Mouse (Mus musculus) frontal cortex, adult 2 months (tissue): ENCODE measurements around the gene Suclg1. TPM values are rescaled to one million over a fixed set of nuclear protein-coding genes. Genes with fewer than 3 reads are reported as not detected.

Experiments
- DNase-seq, 2 experiments: peaks; one replicate each; pipeline ENCODE4 v3.0.0; 2022; ENCODE audit warnings: low spot score in 1 of 2; ENCODE audit errors: extremely low spot score in 1 of 2
- polyA plus RNA-seq: library from polyadenylated mRNA; depleted of rRNA; stranded (reverse); fragments of >200 nt; gene quantifications from 2 replicates; pipeline ENCODE4 v1.2.3, GENCODE M21; 2012

Suclg1 gene
- polyA plus RNA-seq, 1 experiment, result 136 TPM

DNA sequence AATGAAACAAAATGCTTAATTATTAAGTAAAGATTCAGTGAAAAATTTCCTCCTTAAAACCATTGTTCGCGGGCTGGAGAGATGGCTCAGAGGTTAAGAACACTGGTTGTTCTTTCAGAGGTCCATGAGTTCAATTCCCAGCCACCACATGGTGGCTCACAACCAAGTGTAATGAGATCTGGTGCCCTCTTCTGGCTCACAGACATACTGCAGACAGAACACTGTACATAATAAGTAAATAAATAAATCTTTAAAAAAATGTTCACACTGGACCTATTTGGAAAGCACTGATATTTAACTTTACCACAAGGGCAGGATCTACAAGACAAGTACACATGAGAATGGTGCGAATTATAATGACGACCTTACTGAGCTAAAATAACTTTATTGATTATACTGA lies 730 bp upstream of the Suclg1 start:
- peak in 1 of 2 experiments; percentile 45 for DNase-seq

DNA sequence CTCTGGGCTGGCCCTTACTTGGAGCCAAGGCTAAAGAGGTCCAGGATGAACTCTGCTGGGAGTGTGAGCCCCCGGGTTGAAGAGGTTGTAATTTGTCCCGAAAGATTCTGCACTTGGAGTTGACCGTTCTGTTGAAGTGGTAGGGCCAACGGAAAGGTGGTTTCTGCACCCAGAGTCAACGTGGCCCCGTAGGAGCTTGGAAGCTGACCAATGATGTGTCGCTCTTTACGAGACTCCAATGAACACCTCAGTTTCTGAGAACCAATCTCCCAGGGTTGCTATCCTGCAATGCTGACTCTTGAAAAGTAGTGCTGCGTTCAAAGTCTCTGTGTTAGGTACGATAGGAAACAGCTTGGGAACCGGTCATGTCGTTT lies 854 bp downstream of the Suclg1 start:
- DNase-seq, result peak in 1 of 2 experiments; percentile 29

DNA sequence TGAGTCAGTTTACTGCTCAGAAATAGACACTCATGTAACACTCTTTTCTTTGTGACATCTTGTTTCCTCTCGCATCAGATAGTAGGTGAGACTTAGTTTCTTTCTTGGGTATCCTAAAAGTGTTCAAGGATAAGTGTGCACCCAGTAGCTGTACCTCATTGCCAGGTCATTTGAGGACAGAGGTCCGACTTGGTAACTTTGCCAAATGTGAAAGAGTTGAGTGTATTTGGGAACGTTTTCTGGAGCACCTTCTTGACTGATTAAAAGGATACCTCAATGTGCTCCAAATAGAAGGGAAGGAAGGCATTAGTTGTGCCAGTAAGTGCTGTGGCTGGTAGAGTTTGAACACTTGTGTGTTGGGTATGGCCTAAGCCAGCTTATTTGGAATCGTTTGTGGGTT lies 1.7 kb downstream of the Suclg1 start:
- no peak for DNase-seq

DNA sequence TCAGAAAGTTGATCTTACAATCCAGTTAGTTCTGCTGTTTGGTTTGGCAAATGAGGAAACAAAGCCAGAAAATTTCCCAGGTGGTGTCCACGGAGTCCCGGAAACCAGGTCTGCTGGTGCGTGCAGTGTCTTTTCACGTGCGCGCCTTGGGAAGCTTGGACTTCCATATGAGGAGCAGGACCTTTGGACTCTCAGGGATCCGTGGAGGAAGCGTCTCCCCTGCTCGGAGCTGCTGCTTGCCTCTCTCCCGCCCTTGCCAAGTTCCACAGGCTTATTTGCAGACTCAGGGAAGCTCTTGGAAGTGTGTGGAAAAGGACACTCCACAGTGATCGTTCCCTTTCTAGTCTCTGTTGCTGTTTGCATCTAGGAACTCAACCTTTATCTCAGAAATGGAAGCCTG lies 3.2 kb downstream of the Suclg1 start:
- no peak for DNase-seq

DNA sequence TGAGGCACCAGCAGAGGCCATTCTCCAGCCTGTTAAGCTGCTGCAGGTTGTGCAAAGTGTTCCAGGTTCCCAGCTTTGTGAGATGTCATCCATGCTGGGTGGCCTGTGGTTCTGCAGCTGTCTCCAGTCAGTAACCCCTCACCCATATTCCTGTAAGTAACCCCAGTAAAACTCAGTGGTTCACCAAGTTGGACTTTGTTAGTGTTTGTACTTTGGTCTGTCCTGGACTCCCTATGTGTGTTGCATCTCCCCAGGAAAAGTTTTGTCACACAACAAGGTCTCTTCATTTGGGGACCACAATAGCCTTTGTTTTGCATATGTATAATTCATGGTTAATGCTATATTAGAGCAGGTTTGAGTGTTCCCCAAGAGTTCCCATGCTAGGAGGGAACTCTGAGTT lies 4.2 kb downstream of the Suclg1 start:
- DNase-seq, result no peak

DNA sequence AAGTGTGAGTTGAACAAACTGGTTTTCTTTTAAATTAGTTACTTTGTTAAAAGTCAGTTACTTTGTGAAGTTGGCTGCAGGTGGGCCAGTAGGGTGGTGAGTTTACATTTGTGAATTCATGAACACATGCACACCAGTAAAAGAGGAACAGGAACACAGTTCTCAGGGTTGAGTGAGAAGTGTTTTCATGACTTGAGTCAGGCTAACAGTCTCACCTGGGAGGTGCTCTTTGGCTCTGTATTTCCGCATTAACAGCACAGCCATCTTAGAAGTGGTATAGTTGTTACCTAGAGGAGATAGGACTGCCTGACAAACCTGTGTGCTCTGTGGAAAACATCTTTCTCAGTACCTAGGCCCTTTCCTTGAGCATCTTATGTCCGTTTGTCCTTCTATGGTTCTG lies 4.8 kb downstream of the Suclg1 start:
- DNase-seq, result no peak

DNA sequence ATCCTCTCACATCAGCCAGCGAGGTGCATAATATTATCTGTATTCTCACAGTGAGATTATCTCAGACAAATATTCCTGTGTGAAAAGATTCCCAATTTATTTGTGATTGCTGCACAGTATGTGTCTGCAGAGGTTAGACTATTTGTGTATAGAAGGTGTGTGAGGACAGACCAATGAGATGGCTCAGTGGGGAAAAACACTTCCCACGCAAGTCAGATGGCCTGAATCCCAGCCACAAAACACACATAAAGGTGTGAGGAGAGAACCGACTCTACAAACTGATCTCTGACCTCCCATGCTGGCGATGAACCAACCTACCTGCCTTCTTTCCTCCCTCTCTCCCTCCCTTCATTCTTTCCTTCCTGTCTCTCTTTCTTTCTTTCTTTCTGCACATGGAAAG lies 5.4 kb downstream of the Suclg1 start:
- DNase-seq, result no peak

DNA sequence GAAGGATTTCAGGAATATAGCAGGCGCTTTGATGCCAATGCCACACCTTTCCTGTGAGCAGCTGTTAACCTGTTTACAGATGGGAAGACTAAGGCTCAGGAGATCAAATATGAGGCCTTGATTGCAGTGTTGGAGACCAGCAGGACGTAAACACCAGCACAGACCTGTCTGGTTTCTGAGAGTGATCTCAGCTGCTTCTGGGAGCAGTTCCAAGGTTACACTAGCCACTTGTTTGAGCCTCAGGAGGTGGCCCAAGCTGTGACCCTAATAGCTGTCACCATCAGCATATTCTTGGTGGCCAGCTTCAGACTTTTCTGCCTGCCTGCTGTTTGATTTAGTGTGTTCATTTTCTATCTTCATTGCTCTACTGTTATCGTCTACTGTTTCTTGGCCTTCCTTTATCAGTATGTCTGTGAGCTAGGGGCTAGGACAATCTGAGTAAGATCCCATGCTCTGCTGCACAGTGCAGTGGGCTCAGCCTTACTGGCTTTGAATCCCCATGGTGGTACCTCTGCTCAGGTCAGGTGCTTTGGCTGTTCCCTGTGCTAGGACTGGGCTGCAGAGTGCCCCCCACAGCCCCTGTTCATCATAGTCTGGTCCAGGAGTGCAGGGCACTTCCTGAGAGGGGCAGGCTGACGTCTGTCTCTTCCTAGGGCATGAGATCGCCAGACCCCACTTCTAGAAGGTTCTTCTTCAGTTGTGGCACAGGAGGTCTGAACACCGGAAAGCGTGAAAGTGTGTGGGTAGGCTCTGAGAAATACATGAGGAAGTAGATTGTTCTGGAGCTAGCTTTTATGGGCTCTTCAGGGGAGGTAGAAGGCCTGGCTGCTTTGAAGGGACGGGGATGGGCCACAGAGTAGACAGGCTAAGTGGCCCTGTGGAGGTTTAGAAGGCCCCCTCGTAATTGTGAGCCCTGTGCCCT lies 6.4 kb downstream of the Suclg1 start:
- DNase-seq, result no peak

DNA sequence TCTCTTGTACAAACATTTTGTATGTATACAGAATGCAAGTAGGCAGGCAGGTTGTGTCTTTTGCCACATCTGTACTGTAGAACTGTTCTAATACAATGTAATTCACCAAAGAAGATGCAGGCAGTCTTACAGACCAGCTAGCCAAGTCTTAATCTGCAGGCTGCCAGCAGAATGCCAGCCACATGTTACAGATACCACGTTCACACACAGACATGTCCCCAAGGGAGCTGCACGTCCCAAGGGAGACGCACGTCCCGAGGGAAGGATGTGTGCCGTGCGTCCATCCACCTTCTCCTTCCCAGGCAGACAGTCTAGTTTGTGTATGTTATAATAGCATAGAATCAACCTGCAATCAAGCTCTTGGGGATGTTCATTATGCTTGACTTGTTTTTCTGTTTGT lies 8.9 kb downstream of the Suclg1 start:
- no peak for DNase-seq

DNA sequence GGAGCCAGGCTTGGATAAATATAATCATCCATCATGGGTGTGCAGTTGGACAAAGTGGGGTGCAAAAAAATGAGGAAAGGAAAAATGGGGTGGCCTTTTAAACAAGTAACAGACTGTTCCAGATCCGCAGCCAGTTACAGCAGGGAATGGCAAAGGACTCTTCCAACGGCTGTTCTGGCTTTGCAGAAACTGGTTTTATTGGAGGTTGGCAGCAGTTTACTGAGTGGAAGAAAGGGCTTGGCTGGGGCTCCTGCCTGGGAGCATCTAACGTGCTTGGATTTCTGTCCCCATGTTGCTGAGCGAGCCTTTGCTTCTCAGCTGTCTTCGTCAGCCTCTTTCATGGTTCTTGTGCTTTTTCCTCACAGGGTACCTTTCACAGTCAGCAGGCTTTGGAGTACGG lies 11.9 kb downstream of the Suclg1 start:
- no peak for DNase-seq

DNA sequence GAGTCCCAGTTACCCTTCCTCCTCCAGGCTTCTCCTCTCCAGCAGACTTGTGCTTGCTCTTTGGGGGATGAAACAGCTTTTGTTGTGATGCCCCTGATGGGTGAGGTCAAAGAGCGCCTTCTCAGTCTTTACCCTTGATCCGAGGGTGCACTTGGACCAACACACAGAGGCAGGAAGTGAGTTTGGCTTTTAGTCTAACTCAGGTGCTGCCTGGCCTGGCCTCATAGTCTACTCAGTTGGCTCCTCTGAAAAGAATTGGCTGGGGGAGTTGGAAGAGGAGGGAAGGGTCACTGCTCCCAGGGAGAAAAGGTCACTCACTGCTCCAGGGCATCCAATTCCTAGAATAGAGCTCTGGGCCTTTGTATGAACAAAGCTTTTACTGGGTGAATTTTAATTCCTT lies 16.6 kb downstream of the Suclg1 start:
- no peak for DNase-seq

DNA sequence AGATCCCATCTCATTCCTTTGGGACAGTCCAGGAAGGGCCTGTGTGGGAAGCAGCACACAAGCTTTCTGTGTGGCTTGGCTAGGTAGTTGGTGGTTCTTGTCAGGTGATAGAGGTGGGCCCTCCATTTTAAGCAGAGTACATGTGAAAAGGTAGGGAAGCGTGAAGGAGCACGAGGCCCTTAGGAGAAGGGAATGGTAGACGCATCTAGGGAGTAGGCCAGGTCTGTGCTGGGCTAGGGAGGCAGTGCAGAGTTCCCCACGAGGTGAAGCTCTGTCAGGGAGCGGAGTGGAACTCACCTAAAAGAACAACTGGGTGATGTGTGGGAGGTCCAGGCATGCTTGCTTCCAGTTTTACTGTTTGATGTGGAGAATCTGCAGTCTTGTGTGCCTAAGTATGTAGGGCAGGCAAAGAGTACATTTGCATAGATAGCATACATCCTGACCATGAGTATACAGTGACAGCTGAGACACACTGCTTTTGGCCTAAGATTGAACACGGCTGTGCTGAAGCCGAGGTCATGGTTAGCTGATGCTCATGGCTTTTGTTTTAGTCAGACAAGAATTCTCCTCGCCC lies 19.6 kb downstream of the Suclg1 start:
- no peak for DNase-seq

DNA sequence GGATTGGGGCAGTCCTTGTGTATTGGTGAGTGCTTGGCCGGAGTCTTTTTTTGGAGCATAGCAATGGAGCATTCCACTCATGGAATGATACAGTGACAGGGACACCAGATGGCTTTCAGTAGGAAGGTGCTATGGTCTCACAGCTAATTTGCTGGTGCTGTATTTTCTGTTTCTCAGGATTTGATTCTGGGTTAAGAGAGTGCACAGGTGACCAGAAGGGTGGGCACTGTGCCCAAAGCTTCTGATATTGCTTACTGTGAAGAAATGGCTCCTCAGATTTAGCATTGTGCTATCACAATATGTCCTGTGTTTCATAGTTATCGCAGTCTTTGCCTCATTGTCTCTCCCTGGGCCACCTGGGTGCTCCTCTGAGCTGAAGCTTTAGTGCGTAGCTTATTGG lies 21.2 kb downstream of the Suclg1 start:
- DNase-seq, result no peak

DNA sequence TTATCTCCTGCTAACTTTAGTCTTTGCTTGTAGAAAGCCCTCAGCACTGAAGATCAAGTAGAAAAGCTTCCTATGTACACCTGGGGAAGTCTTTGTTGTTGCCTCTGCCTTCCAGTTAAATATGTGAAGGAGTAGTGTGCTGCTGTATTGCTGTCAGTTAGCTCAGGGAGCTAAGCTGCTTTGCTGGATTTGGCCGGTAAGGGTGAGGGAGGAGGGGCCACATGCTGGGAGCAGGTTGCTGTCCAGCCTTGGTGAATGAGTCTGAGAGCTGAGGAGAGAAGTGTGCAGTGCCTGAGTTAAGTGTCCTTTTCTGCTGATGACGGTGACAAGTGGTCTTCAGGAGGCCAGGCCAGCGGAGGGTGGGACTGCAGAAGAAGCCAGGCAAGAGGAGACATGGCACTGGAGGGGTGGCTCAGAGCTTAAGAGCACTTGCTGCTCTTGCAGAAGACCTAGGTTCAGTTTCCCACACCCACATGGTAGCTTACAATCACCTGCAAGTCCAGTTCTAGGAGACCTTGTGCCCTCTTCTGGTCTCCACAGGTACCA lies 23.4 kb downstream of the Suclg1 start:
- no peak for DNase-seq

DNA sequence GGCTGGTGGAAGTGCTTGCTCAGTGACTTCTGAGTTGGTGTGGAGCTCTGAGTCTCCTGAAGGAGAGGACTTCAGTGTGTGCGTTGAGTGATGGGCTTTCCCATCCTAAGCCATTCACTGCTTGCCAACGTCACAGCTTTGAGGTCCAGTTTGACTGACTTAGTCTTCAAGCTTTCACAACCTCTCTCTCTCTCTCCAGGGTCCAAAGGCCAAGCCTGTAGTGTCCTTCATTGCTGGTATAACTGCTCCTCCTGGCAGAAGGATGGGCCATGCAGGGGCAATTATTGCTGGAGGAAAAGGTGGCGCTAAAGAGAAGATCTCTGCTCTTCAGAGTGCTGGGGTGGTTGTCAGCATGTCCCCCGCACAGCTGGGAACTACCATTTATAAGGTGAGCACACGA lies 26.8 kb downstream of the Suclg1 start:
- DNase-seq, result no peak

DNA sequence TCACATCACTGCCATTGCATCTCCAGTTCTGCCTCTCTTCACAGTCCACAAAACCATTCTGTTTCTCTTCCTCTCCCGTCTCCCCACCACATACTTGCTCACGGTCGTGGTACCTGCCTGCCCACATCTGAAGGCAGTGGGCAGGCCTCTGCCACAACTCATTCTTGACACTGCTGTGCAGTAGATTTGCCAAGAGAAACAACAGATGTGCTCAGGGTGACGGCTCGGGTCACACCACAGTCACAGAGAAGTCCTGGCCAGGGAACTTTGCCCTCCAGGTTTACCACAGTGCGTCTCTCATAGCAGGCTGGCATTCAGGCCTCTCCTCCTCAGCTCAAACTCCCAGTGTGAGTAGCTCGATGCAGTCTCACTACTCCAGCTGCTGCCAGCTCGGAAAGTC lies 31.5 kb downstream of the Suclg1 start:
- no peak for DNase-seq

DNA sequence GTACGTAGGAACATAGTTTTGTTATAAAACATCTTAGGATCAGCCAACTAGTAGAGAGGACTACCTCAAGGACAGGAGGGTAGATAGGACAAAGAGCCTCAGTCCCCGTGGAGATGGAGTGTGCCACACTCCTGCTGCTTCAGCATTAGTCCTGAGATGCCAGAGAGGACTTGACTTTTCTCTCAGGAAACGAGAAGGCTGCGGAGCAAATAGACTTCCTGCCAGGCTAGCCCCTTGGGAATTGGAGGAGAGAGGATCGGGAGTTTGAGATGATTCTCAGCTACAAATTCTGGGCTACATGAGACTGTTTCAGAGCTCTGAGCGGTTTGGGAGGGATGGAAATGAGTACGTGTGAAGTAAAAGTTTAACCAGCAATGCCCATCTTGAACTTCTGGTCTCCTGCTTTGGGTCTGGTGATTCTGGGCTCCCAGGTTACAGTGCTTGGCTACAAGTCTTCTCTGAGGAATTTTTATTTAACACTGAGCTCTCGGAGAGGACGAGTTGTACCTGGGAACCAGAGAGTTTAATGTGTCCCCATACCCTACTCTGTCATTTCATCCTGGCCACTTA lies 32.4 kb downstream of the Suclg1 start:
- DNase-seq, result no peak

DNA sequence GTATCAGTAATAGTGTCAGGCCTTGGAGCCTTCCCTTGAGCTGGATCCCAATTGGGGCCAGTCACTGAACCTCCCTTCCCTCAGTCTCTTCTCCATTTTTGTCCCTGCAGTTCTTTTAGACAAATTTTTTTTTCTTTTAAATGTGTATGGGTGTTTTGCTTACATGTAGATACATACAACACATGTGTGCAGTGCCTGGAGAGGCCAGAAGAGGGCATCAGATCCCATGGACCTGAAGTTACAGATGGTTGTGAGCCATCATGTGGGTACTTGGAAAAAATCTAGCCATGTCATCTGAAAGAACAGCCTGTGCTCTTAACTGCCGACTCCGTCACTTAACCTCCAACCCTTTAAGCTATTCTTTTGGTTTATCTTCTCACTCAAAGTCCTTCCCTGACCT lies 38.1 kb downstream of the Suclg1 start:
- DNase-seq, result no peak

DNA sequence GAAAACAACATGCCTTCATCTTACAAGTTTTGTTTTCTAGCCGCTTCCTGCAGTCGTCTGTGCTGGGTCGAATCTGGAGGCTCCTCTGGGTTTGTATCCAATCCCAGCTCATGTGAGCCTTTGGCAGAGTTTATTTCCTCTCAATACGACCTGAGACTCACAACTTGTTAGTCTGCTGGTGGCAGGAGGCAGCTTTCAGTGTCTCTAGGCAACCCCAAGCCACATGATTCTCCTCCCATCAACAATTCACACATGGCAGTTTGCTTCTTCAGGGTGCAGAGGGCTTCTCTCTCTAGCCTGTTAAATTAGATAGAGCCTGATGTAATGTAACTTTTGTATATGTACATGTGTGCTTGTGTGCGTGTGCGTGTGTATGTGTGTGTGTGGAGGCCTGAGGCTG lies 58.7 kb downstream of the Suclg1 start:
- DNase-seq, result no peak

DNA sequence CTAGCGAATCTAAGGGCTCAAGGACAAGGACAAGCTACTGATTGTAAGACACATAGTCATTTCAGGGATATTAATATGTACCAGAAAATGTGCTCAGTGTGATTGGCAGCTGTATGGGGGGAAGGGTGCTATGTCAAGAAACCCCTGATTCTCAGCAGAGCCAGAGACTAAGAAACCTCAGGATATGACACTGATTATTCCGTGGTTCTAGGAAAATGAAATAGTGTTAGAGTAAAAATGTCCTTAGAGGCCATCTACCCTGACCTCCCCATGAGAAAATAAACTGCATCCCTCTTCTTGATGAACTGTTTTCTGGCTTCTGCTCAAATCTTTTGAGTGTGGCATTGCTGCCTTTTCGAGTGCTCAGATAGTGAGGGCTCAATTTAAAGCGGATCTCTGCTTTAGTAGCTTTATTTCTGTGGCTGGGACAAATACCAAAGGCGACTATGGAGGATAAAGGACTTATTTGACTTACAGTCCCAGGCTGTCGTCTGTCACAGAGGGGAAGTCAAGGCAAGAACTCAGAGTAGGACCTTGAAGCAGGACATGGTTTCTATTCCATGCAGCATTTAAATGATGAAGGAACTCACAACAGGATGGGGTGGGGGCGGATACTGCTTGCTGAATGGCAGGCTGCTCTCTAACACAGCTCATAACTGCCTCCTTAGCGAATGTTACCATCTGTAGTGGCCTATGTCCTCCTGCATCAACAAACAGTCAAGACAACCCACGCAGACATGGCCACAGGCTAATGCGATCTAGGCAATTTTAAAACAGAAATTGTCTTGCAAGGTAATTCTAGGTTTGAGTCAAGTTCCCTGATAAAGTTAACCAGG lies 60.7 kb downstream of the Suclg1 start:
- DNase-seq, result no peak

DNA sequence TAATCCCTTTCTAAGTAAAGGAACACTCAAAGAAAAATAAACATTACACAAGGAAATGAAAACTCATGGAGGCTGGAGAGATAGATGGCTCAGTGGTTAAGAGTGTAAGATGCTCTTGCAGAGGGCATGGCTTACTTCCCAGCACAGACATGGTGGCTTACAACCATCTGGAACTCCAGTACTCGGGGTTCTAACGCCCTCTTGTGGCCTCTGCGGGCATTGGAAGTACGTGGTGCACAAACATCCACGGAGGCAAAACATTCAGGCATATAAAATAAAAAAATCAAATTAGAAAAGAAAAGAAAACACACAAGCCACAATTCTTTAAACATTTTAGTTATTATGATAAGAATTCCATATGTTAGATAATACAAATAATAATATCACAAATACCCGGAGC lies 63.2 kb downstream of the Suclg1 start:
- no peak for DNase-seq
